Mouse (Mus musculus): ENCODE data around the gene Wdpcp. TPM values are rescaled to one million over a fixed set of nuclear protein-coding genes. Genes with fewer than 3 reads are reported as not detected.
"Not testable (repeated sequence)": the region's sequence is repeated elsewhere in the genome, so short reads cannot be mapped to it uniquely, and the experiment has no call there.

Wdpcp gene
- total RNA-seq (2021): 1 to 10 TPM; 2.4 TPM
- long read RNA-seq, experiment 1, partial matches to known transcripts: 0 of 3 reads
- long read RNA-seq, experiment 1, other reads (novel, unspliced or antisense): 1 of 3 reads
- long read RNA-seq, experiment 2: 0 reads

- DNase-seq (ENCODE audit: low spot score): peak; percentile 96
These were observed at the start of gene Wdpcp, which contains the start of gene Mdh1 for GRCm38 (mm10) chr11:21571700-21572381. TSS of gene Wdpcp (plus strand) at chr11:21572235. TSS of gene Mdh1 (minus strand) at chr11:21572367.

DNA sequence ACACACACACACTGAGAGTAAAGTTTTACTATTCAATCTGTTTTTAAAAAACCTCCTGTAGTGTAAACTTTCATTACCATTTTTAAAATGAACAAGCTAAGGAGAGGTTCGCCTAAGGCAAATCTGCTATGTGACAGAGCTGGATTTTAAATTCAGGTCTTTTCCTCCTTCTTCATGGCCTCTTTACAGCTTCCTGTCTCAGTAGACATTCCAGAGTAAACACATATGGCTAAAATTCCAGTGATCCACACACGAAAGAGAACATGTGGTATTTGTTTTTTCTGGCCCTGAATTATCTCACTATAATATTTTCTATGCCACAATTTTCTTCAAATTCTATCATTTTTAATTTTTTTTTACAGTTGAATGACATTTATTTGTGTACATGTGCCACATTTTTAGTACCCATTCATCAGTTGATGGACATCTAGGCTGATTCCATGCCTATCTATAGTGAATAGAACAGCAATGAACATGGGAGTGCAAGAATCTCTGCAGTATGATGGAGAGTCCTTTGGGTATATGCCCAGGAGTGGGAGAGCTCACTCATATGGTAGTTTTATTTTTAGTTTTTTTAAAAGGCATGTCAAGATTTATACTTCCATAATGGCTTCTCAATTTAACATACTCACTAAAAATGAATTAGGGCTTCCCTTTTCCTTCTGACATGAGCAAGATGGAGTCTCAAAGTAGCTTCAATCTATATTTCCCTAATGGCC is 43.2 kb upstream of the Wdpcp start:
- no peak for DNase-seq (ENCODE audit: low spot score)

GRCm38 (mm10) chr11:21530856-21531255 is 41.2 kb upstream of the Wdpcp start:
- not testable (repeated sequence) for DNase-seq (ENCODE audit: low spot score)

- no peak for DNase-seq (ENCODE audit: low spot score)
These were observed 32.0 kb upstream of the Wdpcp start for GRCm38 (mm10) chr11:21540072-21540471.

DNA sequence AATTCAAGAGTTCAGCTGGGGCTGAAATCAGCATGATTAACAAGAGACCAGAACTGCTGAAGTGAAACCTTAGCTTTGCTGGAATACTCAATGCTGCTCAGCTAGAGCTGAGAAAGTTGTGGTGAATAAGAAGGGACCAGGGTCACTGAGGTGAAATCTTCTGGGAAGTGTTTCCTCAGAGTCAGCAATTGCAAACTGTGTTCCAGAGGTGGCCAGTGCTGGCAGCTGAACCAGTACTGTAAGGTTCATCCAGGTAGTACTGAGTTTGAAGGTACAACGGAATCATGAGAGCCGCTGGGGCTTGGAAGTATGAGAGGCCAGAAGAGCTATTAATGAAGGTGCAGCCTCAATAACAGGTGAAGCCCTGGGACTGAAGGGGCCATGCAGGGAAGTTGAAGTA is 31.4 kb upstream of the Wdpcp start:
- no peak for DNase-seq (ENCODE audit: low spot score)

DNA sequence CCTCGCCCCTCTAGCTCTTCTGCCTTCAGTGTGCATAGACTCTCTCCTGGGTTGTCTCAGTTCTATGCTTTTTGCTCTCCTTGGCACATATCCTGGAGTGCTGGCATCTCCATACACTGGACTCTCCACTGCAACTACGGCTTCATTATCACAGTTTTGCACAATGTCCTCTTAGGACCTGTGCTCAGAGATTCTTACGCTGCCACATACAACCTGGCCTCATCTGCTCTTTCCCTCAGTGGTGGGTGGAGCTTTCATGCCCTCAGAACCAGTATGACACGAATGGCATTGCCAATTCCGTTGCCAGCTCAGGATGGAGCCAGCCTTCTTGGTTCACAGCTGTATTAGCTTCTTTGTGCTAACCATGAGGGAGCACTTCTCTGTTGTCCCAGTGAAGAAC is 29.3 kb upstream of the Wdpcp start:
- no peak for DNase-seq (ENCODE audit: low spot score)

GRCm38 (mm10) chr11:21545021-21545420 is 27.0 kb upstream of the Wdpcp start:
- no peak for DNase-seq (ENCODE audit: low spot score)

- no peak for DNase-seq (ENCODE audit: low spot score)
These were observed 26.1 kb upstream of the Wdpcp start for GRCm38 (mm10) chr11:21545951-21546350.

- no peak for DNase-seq (ENCODE audit: low spot score)
These were observed 25.4 kb upstream of the Wdpcp start for GRCm38 (mm10) chr11:21546671-21547070.

- no peak for DNase-seq (ENCODE audit: low spot score)
These were observed 24.5 kb upstream of the Wdpcp start for GRCm38 (mm10) chr11:21547518-21547917.

DNA sequence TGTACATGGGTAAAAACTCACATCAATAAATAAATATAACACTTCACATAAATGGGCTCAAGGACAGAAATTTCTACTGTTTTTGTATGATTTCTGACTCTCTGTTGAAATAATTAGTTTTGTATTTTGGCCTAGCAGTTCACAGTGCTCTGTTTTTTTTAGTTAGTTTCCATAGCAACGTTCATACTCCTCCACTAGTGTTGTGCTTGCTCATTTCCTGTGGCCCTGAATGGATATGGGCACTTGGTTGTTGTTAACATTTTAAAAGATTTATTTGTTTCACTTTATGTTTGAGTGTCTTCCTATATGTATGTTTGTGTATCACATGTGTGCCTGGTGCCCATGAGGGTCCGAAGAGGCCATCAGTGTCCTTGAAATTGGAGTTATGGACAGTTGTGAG is 23.0 kb upstream of the Wdpcp start:
- no peak for DNase-seq (ENCODE audit: low spot score)

- DNase-seq (ENCODE audit: low spot score): no peak
These were observed 22.3 kb upstream of the Wdpcp start for GRCm38 (mm10) chr11:21549754-21550153.

GRCm38 (mm10) chr11:21550222-21551173 is 21.5 kb upstream of the Wdpcp start:
- DNase-seq (ENCODE audit: low spot score): no peak

DNA sequence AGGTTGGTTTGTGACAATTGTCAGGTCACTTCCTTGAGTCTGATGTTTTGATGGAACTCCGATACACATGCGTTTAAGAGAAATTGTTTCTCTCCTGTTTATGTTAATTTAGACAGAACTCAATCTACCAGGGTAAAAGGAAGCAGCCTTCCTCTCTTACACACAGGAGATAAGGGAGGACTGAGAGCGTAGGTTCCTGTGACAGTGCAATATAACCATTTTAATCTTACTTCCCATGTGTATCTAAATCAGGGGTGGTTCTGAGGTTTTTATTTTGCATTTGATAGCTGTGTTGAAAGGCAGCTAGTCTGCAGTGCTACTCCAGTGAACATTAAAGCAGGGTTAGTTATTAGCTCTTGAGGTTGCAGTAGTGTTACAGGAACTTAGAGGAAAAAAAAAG is 20.0 kb upstream of the Wdpcp start:
- DNase-seq (ENCODE audit: low spot score): no peak

- no peak for DNase-seq (ENCODE audit: low spot score)
These were observed 12.3 kb upstream of the Wdpcp start for GRCm38 (mm10) chr11:21559727-21560126.

DNA sequence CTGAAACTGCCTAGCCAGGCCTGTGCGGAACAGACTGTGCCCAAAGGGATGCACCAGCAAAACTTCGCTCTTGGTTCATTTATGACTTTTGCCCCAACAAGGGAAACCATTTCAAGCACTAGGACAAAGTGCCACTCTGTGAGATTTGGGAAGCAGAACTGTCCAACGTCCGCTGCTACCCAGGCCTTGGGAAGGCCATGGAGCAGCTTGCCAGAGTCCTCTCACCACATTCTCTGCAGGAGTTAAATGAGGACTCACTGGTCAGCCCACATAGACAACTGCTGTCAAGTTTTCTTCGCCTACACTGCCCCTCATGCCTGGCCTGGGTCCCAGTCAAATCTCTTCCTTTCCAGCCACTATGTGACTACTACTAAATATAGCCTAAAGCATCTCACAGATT is 10.7 kb upstream of the Wdpcp start:
- DNase-seq (ENCODE audit: low spot score): no peak

- DNase-seq (ENCODE audit: low spot score): peak; percentile 15
These were observed 8.3 kb upstream of the Wdpcp start for GRCm38 (mm10) chr11:21563617-21564325.

GRCm38 (mm10) chr11:21564681-21565405 is 7.2 kb upstream of the Wdpcp start:
- no peak for DNase-seq (ENCODE audit: low spot score)

- no peak for DNase-seq (ENCODE audit: low spot score)
These were observed 5.1 kb upstream of the Wdpcp start for GRCm38 (mm10) chr11:21566934-21567333.

GRCm38 (mm10) chr11:21567733-21568132 is 4.3 kb upstream of the Wdpcp start:
- DNase-seq (ENCODE audit: low spot score): no peak

Measured in gastrocnemius, adult 18-20 months (tissue).